Mouse (Mus musculus) intestine, embryonic 15.5 days (tissue): ENCODE results near the gene Ugt1a10. TPM values are rescaled to one million over a fixed set of nuclear protein-coding genes. Genes with fewer than 3 reads are reported as not detected.

Source experiments
- ATAC-seq: fragments of 200-750 bp; cut with Nextera tagmentation; 2 replicates; pipeline ENCODE4 v1.8.0; 2017; ENCODE audit warnings: moderate TSS enrichment, moderate library complexity
- H3K27ac ChIP-seq: fragments of 300-500 bp; sonication (generic); 2 replicates; pipeline ENCODE4 v1.5.1; 2015; ENCODE audit warnings: mild to moderate bottlenecking, inconsistent platforms
- H3K27me3 ChIP-seq: fragments of 300-500 bp; sonication (generic); replicated peaks from 2 replicates; pipeline ENCODE4 v1.6.1; 2015; ENCODE audit warnings: inconsistent platforms
- H3K36me3 ChIP-seq: fragments of 300-500 bp; sonication (generic); 2 replicates; pipeline ENCODE4 v1.6.1; 2015; ENCODE audit warnings: inconsistent platforms
- H3K4me1 ChIP-seq: fragments of 300-500 bp; sonication (generic); replicated peaks from 2 replicates; pipeline ENCODE4 v1.6.1; 2015; ENCODE audit warnings: inconsistent platforms
- H3K4me2 ChIP-seq: fragments of 300-500 bp; sonication (generic); replicated peaks from 2 replicates; pipeline ENCODE4 v1.6.1; 2015; ENCODE audit warnings: mild to moderate bottlenecking, inconsistent platforms
- H3K4me3 ChIP-seq: fragments of 300-500 bp; sonication (generic); replicated peaks from 2 replicates; pipeline ENCODE4 v1.5.1; 2015; ENCODE audit warnings: inconsistent platforms
- H3K9ac ChIP-seq: fragments of 300-500 bp; sonication (generic); 2 replicates; pipeline ENCODE4 v1.6.1; 2015; ENCODE audit warnings: inconsistent platforms
- H3K9me3 ChIP-seq: fragments of 300-500 bp; sonication (generic); 2 replicates; pipeline ENCODE4 v1.6.1; 2016; ENCODE audit warnings: inconsistent platforms
- WGBS: fragments of 180-500 bp; shearing (Covaris S2); methylation state at CpG from one replicate; pipeline ENCODE4 v1.1.7; 2015; 5-methylcytosine and 5-hydroxymethylcytosine counted together
- polyA plus RNA-seq: library from polyadenylated mRNA; unstranded; fragments of >200 nt; fragmentation: Nextera tagmentation; extraction: Ambion mirVana; gene quantifications from 2 replicates; pipeline ENCODE4 v1.2.1, GENCODE M21; 2015

The Ugt1a10 gene
- polyA plus RNA-seq, 1 experiment from 2014 or later = not detected

DNA sequence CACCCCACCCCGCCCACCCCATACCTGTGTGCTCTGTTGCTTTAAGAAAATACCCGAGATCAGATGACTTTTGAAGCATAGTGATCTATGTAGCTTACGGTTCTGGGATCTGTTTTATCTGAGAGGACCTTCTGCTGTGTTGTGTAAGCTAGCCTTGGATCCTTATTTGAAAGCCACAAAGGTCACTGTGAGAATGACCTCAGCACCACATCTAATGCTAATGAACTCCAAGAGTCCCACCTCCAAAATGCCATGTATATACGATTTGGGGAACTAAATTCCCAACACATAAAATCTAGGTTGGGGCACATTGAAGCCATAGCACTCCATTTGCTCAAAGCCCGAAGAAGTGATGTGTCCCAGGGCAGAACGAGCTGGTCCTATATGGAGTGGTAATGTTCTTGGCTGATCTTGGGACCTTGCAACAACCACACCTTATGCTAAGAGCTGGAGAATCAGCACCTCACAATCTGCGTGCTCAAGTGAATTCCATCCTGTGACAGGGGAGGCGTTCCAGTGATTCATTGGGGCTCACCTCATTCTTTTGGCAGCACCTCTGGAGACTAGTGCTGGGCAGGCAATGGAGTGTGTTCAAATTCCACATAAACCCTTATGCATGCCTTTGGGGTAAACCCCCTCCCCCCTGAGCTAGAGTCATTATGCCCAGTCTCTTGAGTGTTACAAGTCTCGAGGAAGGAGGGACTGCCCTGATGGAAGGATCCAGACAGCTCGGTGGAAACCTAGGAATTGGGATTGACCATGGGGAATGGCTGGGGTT, 201.9 kb downstream of the Ugt1a10 start:
- Histone ChIP-seq H3K4me3 (no peak overlapping the region), H3K9ac (no peak overlapping the region), H3K36me3 (peaks cover 21% of the 10 kb centered on the region), H3K4me1 (peaks cover 12% of the 10 kb centered on the region; the same call in 1 of the 2 replicates), H3K4me2 (no peak overlapping the region), H3K9me3 (0 out of 2 replicates have a peak, but pooled peaks cover 9% of the 10 kb centered on the region), H3K27ac (no peak overlapping the region), H3K27me3 (no peaks in the 10 kb centered on the region)
- 77% methylated on average over 10 of the region's 10 CpGs for WGBS
- no peak for ATAC-seq

DNA sequence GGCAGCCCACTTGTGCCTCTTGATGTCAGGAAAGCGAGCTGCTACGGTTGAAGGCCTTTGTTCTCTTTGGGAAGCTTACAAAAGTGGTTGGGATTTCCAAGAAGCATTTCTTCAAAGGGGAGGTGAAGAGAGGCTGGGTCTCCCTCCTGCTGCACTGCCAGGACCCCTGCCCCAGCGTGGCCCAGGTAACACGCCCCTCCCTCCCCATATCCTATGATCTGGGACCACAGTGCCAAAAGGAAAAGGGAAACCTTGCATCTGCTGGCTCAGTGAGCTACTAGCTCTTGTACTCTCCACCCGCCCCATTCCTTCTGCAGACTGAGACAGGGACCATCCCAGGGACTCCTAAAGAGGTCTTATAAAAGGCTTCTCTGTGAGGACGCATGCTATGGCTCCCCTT, 202.5 kb downstream of the Ugt1a10 start:
- Histone ChIP-seq H3K9ac (no peak overlapping the region), H3K9me3 (0 out of 2 replicates have a peak, but pooled peaks cover 9% of the 10 kb centered on the region), H3K4me2 (no peak overlapping the region), H3K36me3 (peaks cover 26% of the 10 kb centered on the region), H3K4me1 (peaks cover 15% of the 10 kb centered on the region; the same call in 1 of the 2 replicates), H3K4me3 (no peak overlapping the region), H3K27me3 (no peaks in the 10 kb centered on the region), H3K27ac (no peak overlapping the region)
- ATAC-seq = no peak
- 80% methylated on average over 6 of the region's 6 CpGs for WGBS

DNA sequence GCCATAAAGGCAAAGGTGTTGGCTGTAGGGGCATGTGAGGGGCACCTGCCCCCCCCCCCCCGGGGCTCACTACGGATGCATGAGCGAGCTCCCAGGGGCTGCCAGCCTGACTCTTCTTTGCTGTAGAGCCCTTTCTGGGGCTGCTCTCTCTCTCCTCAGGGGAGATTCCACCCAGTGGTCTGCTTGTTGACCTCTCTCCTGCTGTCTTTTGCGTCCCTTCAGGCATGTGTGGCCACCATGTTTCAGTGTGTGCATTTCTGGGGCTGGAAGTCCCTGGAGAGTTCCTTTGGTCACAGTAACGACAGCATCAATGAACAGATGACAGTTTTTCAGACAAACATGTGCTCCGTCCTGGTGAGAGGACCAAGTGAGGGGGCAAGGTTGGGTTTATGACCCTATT, 203.2 kb downstream of the Ugt1a10 start:
- H3K27ac ChIP-seq = no peak overlapping the region
- WGBS = 70% methylated on average over 6 of the region's 6 CpGs

GRCm38 (mm10) chr1:88258881-88259642, 203.9 kb downstream of the Ugt1a10 start:
- ATAC-seq = peak; percentile 4; the same call in 1 of the 2 replicates

More for the DNA sequence above, 203.2 kb downstream of the Ugt1a10 start:
- ATAC-seq = no peak
- Histone ChIP-seq H3K9me3 (0 out of 2 replicates have a peak, but pooled peaks cover 9% of the 10 kb centered on the region), H3K4me2 (no peak overlapping the region), H3K4me1 (peaks cover 15% of the 10 kb centered on the region; the same call in 1 of the 2 replicates), H3K4me3 (no peak overlapping the region), H3K36me3 (peaks cover 33% of the 10 kb centered on the region), H3K27me3 (no peaks in the 10 kb centered on the region), H3K9ac (no peak overlapping the region)

DNA sequence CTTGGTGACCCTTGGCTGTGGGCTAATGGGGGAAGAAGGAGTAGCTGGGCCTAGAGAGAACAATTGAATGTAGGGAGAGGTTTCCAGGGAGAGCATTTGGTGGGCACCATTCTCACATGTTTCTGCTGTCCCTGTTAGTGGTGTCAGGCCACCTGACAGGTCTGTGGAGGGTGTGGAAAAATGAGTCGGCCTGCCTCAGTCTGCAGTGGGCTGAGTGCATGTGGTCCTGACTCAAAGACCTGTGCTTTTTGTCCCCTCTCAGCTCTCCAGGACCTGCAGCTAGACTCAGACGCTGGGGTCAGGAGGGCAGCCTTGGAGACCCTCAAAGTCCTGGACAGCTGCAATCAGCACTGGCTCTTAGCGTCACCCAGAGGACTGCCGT, 204.4 kb downstream of the Ugt1a10 start:
- Histone ChIP-seq H3K4me3 (no peak overlapping the region), H3K4me2 (no peak overlapping the region), H3K9me3 (0 out of 2 replicates have a peak, but pooled peaks cover 9% of the 10 kb centered on the region), H3K9ac (no peak overlapping the region), H3K36me3 (peaks cover 45% of the 10 kb centered on the region), H3K27ac (no peak overlapping the region), H3K4me1 (peaks cover 15% of the 10 kb centered on the region; the same call in 1 of the 2 replicates), H3K27me3 (no peaks in the 10 kb centered on the region)
- WGBS = 76% methylated on average over 4 of the region's 4 CpGs
- ATAC-seq = peak; percentile 5; the same call in 1 of the 2 replicates

More at GRCm38 (mm10) chr1:88258881-88259642, 203.9 kb downstream of the Ugt1a10 start:
- no peak overlapping the region for H3K4me3 ChIP-seq
- H3K27me3 ChIP-seq = no peaks in the 10 kb centered on the region
- H3K9ac ChIP-seq = no peak overlapping the region
- no peak overlapping the region for H3K27ac ChIP-seq
- H3K4me1 ChIP-seq = peaks cover 15% of the 10 kb centered on the region; the same call in 1 of the 2 replicates
- 0 out of 2 replicates have a peak, but pooled peaks cover 9% of the 10 kb centered on the region for H3K9me3 ChIP-seq
- H3K4me2 ChIP-seq = no peak overlapping the region
- WGBS = 71% methylated on average over 8 of the region's 8 CpGs
- H3K36me3 ChIP-seq = peaks cover 40% of the 10 kb centered on the region

DNA sequence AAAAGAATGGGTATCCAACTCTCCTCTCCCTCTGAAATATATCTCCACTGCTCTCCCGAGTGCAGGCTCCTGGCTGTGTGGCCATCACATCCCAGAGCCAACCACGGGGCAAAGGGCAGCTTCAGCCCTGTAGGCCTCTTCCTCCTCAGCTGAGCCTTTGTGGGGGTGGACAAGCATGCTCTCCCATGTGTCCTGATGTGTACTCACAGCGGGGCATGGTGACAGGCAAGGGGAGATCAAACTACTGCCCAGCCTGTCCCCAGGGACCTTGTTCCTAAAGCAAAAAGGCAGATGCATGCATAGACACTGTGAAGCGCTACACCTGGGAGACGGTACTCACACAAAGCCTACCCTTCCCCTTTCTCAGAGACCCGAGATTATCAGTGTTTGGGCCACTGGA, 204.9 kb downstream of the Ugt1a10 start:
- Histone ChIP-seq H3K9ac (no peak overlapping the region), H3K27ac (no peak overlapping the region), H3K9me3 (0 out of 2 replicates have a peak, but pooled peaks cover 7% of the 10 kb centered on the region), H3K36me3 (peaks cover 50% of the 10 kb centered on the region), H3K27me3 (no peaks in the 10 kb centered on the region), H3K4me2 (no peak overlapping the region), H3K4me3 (no peak overlapping the region), H3K4me1 (peaks cover 15% of the 10 kb centered on the region; the same call in 1 of the 2 replicates)
- peak; percentile 48 for ATAC-seq
- 79% methylated on average over 6 of the region's 6 CpGs for WGBS

DNA sequence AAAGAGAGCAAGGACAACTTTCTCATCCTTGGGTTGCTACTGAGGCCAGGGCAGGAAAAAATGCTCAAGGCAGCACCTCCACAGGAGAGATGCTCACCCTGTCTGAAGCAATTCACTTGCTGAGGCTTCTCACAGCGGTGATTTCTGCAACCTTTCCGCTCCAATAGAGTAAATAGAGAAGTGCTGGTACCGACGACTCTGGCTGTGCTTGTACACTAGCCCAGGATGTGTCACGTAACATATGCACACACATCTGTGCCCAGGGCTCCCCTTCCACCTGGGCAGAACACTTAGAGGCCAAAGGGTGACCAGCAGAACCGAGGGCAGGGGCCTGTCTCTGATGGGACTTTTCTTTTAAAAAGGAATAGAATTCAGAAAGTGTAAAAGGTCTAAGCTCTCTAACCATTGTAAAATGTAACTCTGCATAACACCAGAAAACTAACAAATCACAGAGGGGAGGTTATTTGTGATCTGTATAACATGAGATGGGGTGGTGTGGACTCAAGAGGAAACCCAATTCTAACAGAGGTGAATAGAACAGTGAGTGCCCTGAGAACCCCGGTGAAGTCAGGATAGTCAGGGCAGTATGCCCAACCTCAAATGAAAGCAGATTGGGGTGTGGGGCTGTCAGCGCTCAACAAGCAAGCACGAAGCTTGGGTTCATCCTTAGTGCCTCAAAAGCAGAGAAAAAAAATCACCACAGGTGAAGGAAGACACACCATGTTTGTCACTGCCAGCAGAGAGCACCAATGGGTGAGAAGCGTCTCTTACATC, 205.6 kb downstream of the Ugt1a10 start:
- 84% methylated on average over 10 of the region's 10 CpGs for WGBS
- Histone ChIP-seq H3K4me1 (peaks cover 15% of the 10 kb centered on the region; the same call in 1 of the 2 replicates), H3K4me3 (no peak overlapping the region), H3K9ac (no peak overlapping the region), H3K4me2 (no peak overlapping the region), H3K9me3 (0 out of 2 replicates have a peak, but pooled peaks cover 7% of the 10 kb centered on the region), H3K27me3 (no peaks in the 10 kb centered on the region), H3K36me3 (peaks cover 57% of the 10 kb centered on the region), H3K27ac (no peak overlapping the region)
- peak; percentile 0; the same call in 1 of the 2 replicates for ATAC-seq

DNA sequence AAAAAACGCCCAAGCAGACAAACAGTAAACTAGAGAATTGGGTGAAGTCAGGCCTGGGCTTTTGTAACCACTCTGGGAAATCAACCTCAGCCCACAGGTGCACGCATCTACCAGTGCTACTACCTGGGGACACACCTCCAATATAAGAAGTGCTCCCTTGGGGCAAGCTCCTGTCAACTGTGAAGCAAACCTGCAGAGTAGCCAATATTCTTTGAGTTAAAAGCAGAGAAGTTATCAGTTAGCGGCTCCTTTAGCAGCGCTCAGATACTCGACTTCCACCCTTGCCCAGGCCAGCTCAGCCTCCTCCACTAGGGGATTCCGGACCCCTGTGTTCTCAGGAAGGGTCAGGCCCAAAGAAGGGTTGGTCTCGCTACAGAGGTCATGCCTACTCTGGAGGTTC, 206.5 kb downstream of the Ugt1a10 start:
- Histone ChIP-seq H3K27ac (no peak overlapping the region), H3K36me3 (peaks cover 66% of the 10 kb centered on the region)
- ATAC-seq = peak; percentile 8; the same call in 1 of the 2 replicates

GRCm38 (mm10) chr1:88262255-88262654, 207.1 kb downstream of the Ugt1a10 start:
- Histone ChIP-seq H3K4me1 (peaks cover 15% of the 10 kb centered on the region; the same call in 1 of the 2 replicates), H3K36me3 (peaks cover 71% of the 10 kb centered on the region), H3K9ac (no peak overlapping the region), H3K27ac (no peak overlapping the region), H3K4me3 (no peak overlapping the region), H3K9me3 (no peaks in the 10 kb centered on the region), H3K4me2 (no peak overlapping the region), H3K27me3 (no peaks in the 10 kb centered on the region)
- ATAC-seq = peak; percentile 7
- 73% methylated on average over 4 of the region's 4 CpGs for WGBS

More for the DNA sequence above, 206.5 kb downstream of the Ugt1a10 start:
- no peak overlapping the region for H3K4me2 ChIP-seq
- H3K4me3 ChIP-seq = no peak overlapping the region
- no peaks in the 10 kb centered on the region for H3K27me3 ChIP-seq
- 82% methylated on average over 7 of the region's 7 CpGs for WGBS
- H3K4me1 ChIP-seq = peaks cover 15% of the 10 kb centered on the region; the same call in 1 of the 2 replicates
- H3K9ac ChIP-seq = no peak overlapping the region
- H3K9me3 ChIP-seq = no peaks in the 10 kb centered on the region

DNA sequence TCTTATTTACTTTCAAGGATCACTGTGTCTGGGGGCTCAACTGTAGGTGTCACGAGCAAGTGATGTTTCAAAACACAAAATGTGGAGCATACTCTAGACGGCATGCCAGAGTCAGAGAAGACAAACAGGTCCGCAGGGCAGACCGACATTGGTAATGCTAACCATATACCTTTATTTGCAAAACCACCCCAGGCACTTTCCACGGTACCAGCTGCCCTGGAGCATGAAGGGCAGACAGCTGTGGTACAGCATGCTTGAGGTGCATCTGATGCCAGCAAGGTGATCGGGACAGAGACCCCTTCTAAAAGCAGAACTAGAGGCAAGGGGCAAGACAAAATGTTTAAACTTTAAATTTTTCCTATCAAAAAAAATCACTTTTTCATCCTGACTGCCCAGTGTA, 207.8 kb downstream of the Ugt1a10 start:
- Histone ChIP-seq H3K36me3 (peaks cover 78% of the 10 kb centered on the region), H3K27ac (no peak overlapping the region), H3K9ac (no peak overlapping the region), H3K4me2 (no peak overlapping the region), H3K27me3 (no peaks in the 10 kb centered on the region), H3K4me1 (peaks cover 15% of the 10 kb centered on the region; the same call in 1 of the 2 replicates), H3K9me3 (no peaks in the 10 kb centered on the region), H3K4me3 (no peak overlapping the region)
- no peak for ATAC-seq
- WGBS = 72% methylated on average over 6 of the region's 6 CpGs

GRCm38 (mm10) chr1:88263778-88264177, 208.6 kb downstream of the Ugt1a10 start:
- peaks cover 15% of the 10 kb centered on the region; the same call in 1 of the 2 replicates for H3K4me1 ChIP-seq
- no peak overlapping the region for H3K27ac ChIP-seq
- no peak overlapping the region for H3K4me3 ChIP-seq
- 91% methylated on average over 5 of the region's 5 CpGs for WGBS
- ATAC-seq = no peak
- H3K36me3 ChIP-seq = peaks cover 87% of the 10 kb centered on the region
- H3K9me3 ChIP-seq = no peaks in the 10 kb centered on the region
- H3K27me3 ChIP-seq = no peaks in the 10 kb centered on the region
- no peak overlapping the region for H3K9ac ChIP-seq
- H3K4me2 ChIP-seq = no peak overlapping the region
